Mouse (Mus musculus) heart, postnatal 0 days (tissue): Measurements from ENCODE around the gene Yjefn3.

Experiments
- CTCF ChIP-seq: IDR thresholded peaks from 2 replicates; pipeline ENCODE4 v1.5.1; 2016; ENCODE audit warnings: antibody characterized with exemption, control low read depth, low read depth
- EP300 ChIP-seq: IDR thresholded peaks from 2 replicates; pipeline ENCODE4 v1.6.1; 2016; ENCODE audit warnings: antibody characterized with exemption, low read depth

DNA sequence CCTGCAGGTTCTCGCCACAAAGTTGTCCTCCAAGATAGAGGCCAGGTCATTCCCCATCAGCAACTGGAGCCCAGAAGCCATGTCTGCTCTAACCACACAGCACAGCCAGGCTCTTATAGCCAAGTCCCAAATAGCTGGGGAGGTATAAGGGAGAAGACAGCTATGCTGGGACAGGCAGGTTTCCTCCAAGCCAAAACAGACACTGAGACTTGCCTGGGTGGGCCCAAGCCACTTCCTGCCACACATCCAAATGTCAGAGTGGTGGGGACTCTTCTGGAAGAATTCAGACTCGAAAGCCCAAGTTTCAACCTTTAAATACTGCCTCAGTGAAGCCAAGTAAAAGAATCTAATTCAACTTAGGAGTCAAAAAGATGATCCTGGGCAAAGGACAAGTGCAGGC is 37.9 kb upstream of the Yjefn3 start:
- TF ChIP-seq CTCF = no peak
- no peak for TF ChIP-seq EP300
